Mouse (Mus musculus) hindbrain, embryonic 13.5 days (tissue): ENCODE measurements around the gene Tifa. TPM values are rescaled to one million over a fixed set of nuclear protein-coding genes. Genes with fewer than 3 reads are reported as not detected.

Experiments used
- polyA plus RNA-seq: library from polyadenylated mRNA; unstranded; fragments of >200 nt; fragmentation: Nextera tagmentation; extraction: Ambion mirVana; gene quantifications from 2 replicates; pipeline ENCODE4 v1.2.1, GENCODE M21; 2015

Tifa gene
- polyA plus RNA-seq, 1 experiment from 2014 or later, result 4.7 TPM

Other genes with a start within 250 kb of the Tifa start
- 36.1 and 37.2 TPM in 2 replicates for gene Larp7, start 236.5 kb upstream of the Tifa start, polyA plus RNA-seq
- 3.3 and 4.9 TPM in 2 replicates for gene Zgrf1, start 236.3 kb upstream of the Tifa start, polyA plus RNA-seq
- 14.9 and 17.5 TPM in 2 replicates for gene Neurog2, start 156.7 kb upstream of the Tifa start, polyA plus RNA-seq
- 0.79 and 1.3 TPM in 2 replicates for gene Alpk1, start 9.3 kb upstream of the Tifa start, polyA plus RNA-seq
- gene Ap1ar, start 47.7 kb downstream of the Tifa start, polyA plus RNA-seq, result 83.0 and 85.1 TPM in 2 replicates
- 10.1 and 11.1 TPM in 2 replicates for gene Fam241a, start 106.5 kb downstream of the Tifa start, polyA plus RNA-seq